Mouse (Mus musculus) small intestine, adult 2 months (tissue): Measurements from ENCODE around the gene Slco1c1.

ENCODE experiments used
- CTCF ChIP-seq: fragments of 200-500 bp; IDR thresholded peaks from 2 replicates; pipeline ENCODE4 v1.5.1; 2012; ENCODE audit warnings: low read depth, mild to moderate bottlenecking, control low read depth, inconsistent platforms, low read length, moderate library complexity, mixed read lengths; ENCODE audit not compliant: insufficient replicate concordance, insufficient read length; ENCODE audit errors: extremely low read depth
- POLR2A ChIP-seq: fragments of 200-500 bp; IDR thresholded peaks from 2 replicates; pipeline ENCODE4 v1.6.1; 2012; ENCODE audit warnings: low read depth, mild to moderate bottlenecking, control low read depth, inconsistent platforms, low read length, moderate library complexity

DNA sequence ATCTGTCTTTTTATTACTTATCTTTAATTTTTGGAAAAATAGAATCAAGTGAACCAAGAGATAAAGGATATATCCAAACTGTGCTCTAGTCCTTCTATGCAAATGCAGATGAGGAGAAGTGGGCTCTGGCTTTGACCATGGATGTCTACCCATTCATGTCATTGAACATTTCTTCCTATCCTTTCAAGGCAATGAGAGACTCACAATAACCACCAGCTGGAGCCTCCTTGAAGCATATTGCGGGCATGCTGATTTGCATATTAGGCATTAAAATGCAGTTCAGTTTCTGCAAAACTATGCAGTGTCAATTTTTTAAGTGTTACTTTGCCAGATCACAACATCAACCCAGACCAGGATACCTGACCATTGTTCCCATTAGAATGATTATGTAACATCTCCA lies 1.6 kb downstream of the Slco1c1 start:
- no peak for TF ChIP-seq CTCF
- TF ChIP-seq POLR2A, result no peak
